Mouse (Mus musculus) limb, embryonic 15.5 days (tissue): ENCODE data around the gene Fam129a. TPM values are rescaled to one million over a fixed set of nuclear protein-coding genes. Genes with fewer than 3 reads are reported as not detected.
A peak's percentile ranks its signal among the peaks of the same experiment; 100 is the strongest.
"Not testable (repeated sequence)": the region's sequence is repeated elsewhere in the genome, so short reads cannot be mapped to it uniquely, and the experiment has no call there.

Experiments used
- ATAC-seq: fragments of 200-750 bp; cut with Nextera tagmentation; 2 replicates; pipeline ENCODE4 v1.8.0; 2017; ENCODE audit warnings: low read depth, moderate TSS enrichment; ENCODE audit not compliant: insufficient number of reproducible peaks, low FRiP score, low TSS enrichment
- H3K27ac ChIP-seq: fragments of 300-500 bp; sonication (generic); 2 replicates; pipeline ENCODE4 v1.5.1; 2015; ENCODE audit warnings: moderate library complexity, mild to moderate bottlenecking, inconsistent platforms
- H3K27me3 ChIP-seq: fragments of 300-500 bp; sonication (generic); 2 replicates; pipeline ENCODE4 v1.6.1; 2015; ENCODE audit warnings: inconsistent platforms
- H3K36me3 ChIP-seq: fragments of 300-500 bp; sonication (generic); 2 replicates; pipeline ENCODE4 v1.6.1; 2015; ENCODE audit warnings: inconsistent platforms
- H3K4me1 ChIP-seq: fragments of 300-500 bp; sonication (generic); 2 replicates; pipeline ENCODE4 v1.6.1; 2015; ENCODE audit warnings: inconsistent platforms
- H3K4me2 ChIP-seq: fragments of 300-500 bp; sonication (generic); 2 replicates; pipeline ENCODE4 v1.6.1; 2015; ENCODE audit warnings: mild to moderate bottlenecking, inconsistent platforms
- H3K4me3 ChIP-seq: fragments of 300-500 bp; sonication (generic); 2 replicates; pipeline ENCODE4 v1.5.1; 2015; ENCODE audit warnings: mild to moderate bottlenecking, inconsistent platforms
- H3K9ac ChIP-seq: fragments of 300-500 bp; sonication (generic); 2 replicates; pipeline ENCODE4 v1.6.1; 2015; ENCODE audit warnings: inconsistent platforms
- H3K9me3 ChIP-seq: fragments of 300-500 bp; sonication (generic); 2 replicates; pipeline ENCODE4 v1.6.1; 2016; ENCODE audit warnings: inconsistent platforms
- WGBS: fragments of 180-500 bp; shearing (Covaris S2); methylation state at CpG from one replicate; pipeline ENCODE4 v1.1.7; 2015; 5-methylcytosine and 5-hydroxymethylcytosine counted together
- polyA plus RNA-seq: library from polyadenylated mRNA; unstranded; fragments of >200 nt; fragmentation: Nextera tagmentation; extraction: Ambion mirVana; gene quantifications from 2 replicates; pipeline ENCODE4 v1.2.1, GENCODE M21; 2015

Fam129a gene
- polyA plus RNA-seq, 1 experiment from 2014 or later: 24.2 TPM

DNA sequence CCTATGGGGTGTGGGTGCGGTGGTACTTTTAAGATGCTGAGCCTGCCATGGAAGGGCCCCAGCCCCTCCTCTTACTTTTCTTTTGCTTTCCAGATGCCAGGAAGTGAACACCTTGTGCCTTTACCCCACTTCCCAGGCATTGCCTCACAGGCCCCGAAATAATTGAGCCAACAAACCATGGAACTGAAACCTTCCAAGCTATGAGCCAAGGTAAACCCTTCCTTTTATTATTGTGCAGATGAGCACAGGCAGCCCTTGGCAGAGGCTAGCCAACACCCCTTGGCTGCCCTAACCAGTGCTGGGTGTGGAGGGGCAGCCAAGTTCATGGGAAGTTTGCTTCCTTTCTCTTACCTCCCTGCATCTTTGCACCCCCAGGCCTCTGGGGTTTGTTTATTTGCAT is 166.2 kb downstream of the Fam129a start:
- Histone ChIP-seq H3K27ac (no peak overlapping the region), H3K27me3 (no peaks in the 10 kb centered on the region), H3K36me3 (no peaks in the 10 kb centered on the region), H3K4me3 (no peak overlapping the region), H3K9ac (no peak overlapping the region), H3K4me2 (no peak overlapping the region), H3K9me3 (no peaks in the 10 kb centered on the region), H3K4me1 (no peaks in the 10 kb centered on the region)
- no peak for ATAC-seq
- WGBS: 78% methylated on average over 2 of the region's 2 CpGs

DNA sequence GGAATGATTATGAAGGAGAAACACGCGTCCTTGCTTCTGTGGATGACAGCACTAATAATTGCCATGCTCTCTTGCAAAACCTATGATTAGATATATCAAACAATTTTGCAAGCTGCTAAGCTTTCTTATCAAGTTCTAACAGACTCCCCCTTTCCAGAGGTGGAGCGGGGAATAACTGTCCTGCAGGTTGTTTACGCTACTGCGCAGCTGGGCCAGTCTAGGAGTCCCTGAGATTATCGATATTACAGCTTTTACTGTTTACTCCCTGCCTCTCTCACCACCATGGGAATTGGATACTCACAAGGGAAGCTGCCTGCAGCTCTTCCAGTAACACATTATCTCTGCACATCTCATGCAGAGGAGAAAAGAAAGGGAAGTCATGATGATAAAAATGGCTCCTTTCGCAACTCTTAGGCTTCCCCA is 170.2 kb downstream of the Fam129a start:
- H3K9me3 ChIP-seq: no peaks in the 10 kb centered on the region
- no peaks in the 10 kb centered on the region for H3K36me3 ChIP-seq
- no peak for ATAC-seq
- H3K4me1 ChIP-seq: no peaks in the 10 kb centered on the region
- H3K4me3 ChIP-seq: no peak overlapping the region
- no peak overlapping the region for H3K27ac ChIP-seq
- WGBS: 84% methylated on average over 7 of the region's 7 CpGs
- H3K9ac ChIP-seq: no peak overlapping the region
- no peaks in the 10 kb centered on the region for H3K27me3 ChIP-seq
- H3K4me2 ChIP-seq: no peak overlapping the region

DNA sequence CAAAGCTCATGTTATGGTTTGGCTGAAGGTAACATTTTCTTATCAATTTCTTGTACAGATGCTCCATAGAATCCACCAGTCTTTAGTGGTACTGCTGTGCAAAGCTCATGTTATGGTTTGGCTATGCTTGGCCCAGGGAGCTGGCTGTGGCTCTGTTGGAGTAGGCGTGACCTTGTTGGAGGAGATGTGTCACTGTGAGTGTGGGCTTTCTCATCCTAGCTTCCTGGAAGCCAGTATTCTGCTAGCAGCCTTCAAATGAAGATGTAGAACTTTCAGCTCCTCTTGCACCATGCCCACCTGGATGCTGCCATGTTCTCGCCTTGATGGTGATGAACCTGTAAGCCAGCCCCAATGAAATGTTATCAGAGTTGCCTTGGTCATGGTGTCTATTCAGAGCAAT is 178.9 kb downstream of the Fam129a start:
- 92% methylated on average over 2 of the region's 2 CpGs for WGBS
- not testable (repeated sequence) for H3K4me2 ChIP-seq, H3K9me3 ChIP-seq, ATAC-seq, H3K4me3 ChIP-seq, H3K27ac ChIP-seq, H3K36me3 ChIP-seq, H3K27me3 ChIP-seq, H3K4me1 ChIP-seq, H3K9ac ChIP-seq

DNA sequence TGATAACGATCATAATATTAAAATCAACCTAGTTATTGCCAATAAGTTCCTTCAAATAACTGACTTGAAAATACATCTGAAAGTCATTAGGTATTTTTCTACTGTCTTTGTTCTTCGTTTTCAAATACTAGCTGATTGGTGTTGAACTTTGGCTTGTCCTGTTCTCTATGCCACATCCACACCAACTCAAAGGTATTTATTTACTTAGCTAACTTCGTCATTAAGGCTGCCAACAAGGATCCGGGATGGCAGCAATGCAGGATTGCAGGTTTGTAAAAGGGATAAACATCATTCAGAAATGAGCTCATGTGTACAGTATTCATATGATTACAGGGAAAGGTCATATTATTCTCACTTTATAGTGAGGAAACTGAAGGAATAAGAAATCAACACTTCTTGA is 182.0 kb downstream of the Fam129a start:
- Histone ChIP-seq H3K4me1 (peaks cover 14% of the 10 kb centered on the region), H3K27me3 (no peaks in the 10 kb centered on the region), H3K27ac (no peak overlapping the region), H3K4me3 (no peak overlapping the region), H3K9me3 (no peaks in the 10 kb centered on the region), H3K9ac (no peak overlapping the region), H3K36me3 (no peaks in the 10 kb centered on the region), H3K4me2 (no peak overlapping the region)
- ATAC-seq: no peak
- WGBS: 67% methylated on average over 4 of the region's 4 CpGs

DNA sequence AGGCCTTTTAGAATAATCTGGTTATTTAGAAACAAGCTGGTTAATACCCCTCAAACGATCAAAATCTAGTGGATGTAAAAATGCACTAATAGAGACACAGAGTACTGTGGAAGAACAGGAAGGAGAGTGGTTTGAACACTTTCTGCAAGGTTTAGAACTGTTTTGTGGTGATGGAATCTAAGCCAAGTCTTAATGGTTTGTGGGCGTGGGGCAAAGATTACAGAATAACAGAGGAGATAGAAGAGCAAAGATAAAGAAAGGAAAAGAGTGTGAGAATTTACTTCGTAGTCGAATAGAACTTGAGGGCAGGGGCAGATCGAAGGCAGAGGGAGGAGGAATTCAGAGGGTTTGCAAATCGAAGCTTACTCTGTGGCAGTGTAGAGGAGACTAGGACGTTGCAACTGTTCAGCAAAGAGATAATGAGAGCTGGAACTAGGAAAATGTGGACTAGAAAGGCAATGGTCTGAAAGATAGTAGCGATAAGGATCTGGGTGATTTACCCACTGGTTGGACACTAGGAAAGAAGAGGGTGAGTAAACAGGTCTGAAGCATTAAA is 182.5 kb downstream of the Fam129a start:
- Histone ChIP-seq H3K4me2 (no peak overlapping the region), H3K27me3 (no peaks in the 10 kb centered on the region), H3K36me3 (no peaks in the 10 kb centered on the region), H3K4me3 (no peak overlapping the region), H3K27ac (no peak overlapping the region), H3K9me3 (no peaks in the 10 kb centered on the region), H3K4me1 (peaks cover 16% of the 10 kb centered on the region), H3K9ac (no peak overlapping the region)
- 79% methylated on average over 8 of the region's 8 CpGs for whole genome bisulfite sequencing
- ATAC-seq: no peak

DNA sequence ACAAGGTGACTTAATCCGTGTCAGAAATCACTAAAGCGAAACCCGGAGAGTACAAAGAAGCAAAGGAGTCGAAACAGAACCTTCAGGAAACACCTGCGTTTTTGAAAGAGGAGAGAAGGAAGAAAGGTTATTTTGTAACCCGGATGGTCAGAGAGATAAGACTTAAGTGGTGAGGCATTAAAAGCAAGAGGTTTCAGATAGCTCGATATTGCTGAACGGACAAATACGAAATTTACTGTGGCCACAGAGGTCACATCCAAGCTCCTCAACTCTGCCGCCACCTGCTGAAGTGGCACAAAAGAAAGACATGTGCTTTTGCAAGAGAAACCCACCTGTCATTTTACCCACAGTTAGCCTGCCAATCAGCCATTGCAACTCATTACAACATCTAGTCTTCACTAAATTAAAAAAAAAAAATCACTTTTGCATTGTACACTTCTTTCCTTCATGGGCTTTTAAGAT is 183.1 kb downstream of the Fam129a start:
- Histone ChIP-seq H3K4me2 (peak overlapping the region; percentile 44; the same call in 1 of the 2 replicates), H3K4me1 (peaks cover 21% of the 10 kb centered on the region), H3K4me3 (peak overlapping the region; percentile 97), H3K27ac (no peak overlapping the region), H3K27me3 (no peaks in the 10 kb centered on the region), H3K36me3 (no peaks in the 10 kb centered on the region), H3K9me3 (no peaks in the 10 kb centered on the region), H3K9ac (no peak overlapping the region)
- 73% methylated on average over 10 of the region's 10 CpGs for WGBS
- ATAC-seq: no peak

DNA sequence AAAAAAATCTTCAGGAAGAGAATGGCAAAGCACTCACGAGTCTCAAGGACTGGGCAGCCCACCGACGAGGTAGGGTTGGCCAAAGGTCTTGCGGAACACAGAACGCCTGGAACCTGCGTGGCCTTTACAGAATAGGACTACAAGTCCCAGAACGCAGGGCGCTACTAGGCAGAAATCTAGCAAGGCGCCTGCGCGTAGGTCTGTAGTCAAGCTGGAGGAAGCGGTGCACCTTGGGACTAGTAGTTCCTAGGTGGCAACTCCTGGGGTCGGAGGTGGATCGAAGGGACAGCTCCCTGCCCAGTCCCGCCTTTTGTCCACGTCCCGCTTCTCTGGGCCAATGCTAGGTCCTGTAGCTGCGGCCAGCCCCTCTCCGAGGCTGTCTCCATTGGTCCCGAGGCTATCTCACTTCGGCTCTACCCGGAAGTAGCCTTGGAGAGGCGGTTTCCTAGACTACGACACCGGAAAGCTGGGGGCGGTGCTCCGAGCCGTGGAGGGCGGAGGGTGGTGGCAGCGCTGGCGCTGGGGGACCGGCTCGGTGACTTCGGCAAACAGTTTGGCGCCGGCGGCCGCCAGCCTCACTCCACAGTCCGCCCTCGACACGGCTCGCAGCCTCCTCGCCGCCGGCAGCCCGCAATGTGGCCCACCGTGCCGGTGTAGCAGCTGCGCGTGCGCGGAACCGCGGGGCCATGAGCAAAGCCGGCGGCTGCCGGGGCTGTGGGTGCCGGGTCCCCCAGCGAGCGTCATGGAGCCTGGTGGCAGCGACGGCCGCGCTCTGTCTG is 184.1 kb downstream of the Fam129a start, which contains the start of gene Edem3:
Gene Edem3 (plus strand): TSS at position 491 of the 779 bp plus-strand sequence.
- ATAC-seq: peak; percentile 100

DNA sequence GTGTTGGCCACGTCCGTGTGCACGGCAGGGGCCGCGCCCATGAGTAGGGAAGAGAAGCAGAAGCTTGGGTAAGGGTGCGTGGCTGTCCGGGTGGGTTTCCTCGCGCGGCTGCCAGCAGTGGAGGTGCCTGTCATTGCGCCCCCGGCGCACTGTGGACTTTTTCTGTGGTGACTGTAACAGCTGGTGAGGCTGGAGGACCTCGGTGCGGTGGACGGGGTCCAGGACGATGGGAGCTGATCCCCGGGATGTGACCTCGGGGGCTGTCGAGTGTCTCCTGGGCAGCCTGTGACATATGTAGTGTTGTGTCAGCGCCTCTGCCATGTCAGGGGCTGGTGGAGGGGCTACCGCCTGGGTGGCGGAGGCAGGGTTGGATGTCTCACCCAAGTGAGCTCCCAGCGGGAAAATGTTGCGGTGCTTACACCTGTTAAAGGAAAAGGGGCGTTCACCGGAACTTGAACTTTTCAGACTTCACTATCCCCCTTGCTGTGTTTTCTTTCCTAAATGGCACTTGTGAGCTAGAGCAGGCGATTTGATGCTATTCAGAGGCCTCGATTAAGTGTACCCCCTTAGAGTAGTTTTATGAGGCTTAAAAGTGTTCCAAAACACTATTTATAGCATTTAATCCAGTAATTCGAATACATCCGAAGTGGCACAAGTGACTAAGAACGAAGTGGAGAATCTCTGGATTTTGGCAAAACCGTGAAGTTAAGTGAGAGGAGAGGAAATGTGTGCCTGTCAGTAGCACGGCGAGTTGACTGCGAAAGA is 184.9 kb downstream of the Fam129a start:
- Histone ChIP-seq H3K9me3 (no peaks in the 10 kb centered on the region), H3K4me1 (peaks cover 21% of the 10 kb centered on the region), H3K36me3 (no peaks in the 10 kb centered on the region; the same call in 1 of the 2 replicates), H3K4me2 (peak overlapping the region; percentile 90), H3K27me3 (no peaks in the 10 kb centered on the region), H3K9ac (peak overlapping the region; percentile 73), H3K4me3 (peak overlapping the region; percentile 97), H3K27ac (peak overlapping the region; percentile 80)
- no peak for ATAC-seq
- WGBS: 4% methylated on average over 36 of the region's 36 CpGs

More for the DNA sequence above, 184.1 kb downstream of the Fam129a start, which contains the start of gene Edem3:
- no peaks in the 10 kb centered on the region for H3K27me3 ChIP-seq
- H3K36me3 ChIP-seq: no peaks in the 10 kb centered on the region
- H3K4me1 ChIP-seq: peaks cover 21% of the 10 kb centered on the region
- WGBS: under 1% methylated on average over 64 of the region's 64 CpGs
- H3K27ac ChIP-seq: peak within 1 kb of the TSS; percentile 80
- peak within 1 kb of the TSS; percentile 90 for H3K4me2 ChIP-seq
- no peaks in the 10 kb centered on the region for H3K9me3 ChIP-seq
- H3K4me3 ChIP-seq: peak within 1 kb of the TSS; percentile 97
- peak within 1 kb of the TSS; percentile 73 for H3K9ac ChIP-seq

DNA sequence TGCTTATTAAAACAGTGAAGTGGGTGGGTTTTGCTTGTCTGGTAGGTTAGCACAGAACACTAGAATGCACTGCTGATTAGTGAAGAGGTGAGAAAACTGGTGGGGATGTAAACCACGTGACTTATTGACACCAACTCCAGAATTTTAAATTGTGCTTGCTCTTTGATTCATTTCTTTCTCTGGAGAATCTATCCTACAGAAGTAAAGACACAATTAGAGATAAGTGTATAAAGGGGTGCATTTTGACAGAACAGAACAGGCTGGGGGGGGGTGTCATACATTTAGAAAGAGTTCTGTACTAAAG is 185.4 kb downstream of the Fam129a start:
- ATAC-seq: no peak
- Histone ChIP-seq H3K4me1 (peaks cover 21% of the 10 kb centered on the region), H3K4me3 (peak overlapping the region; percentile 97), H3K9ac (0 out of 2 replicates have a peak overlapping the region, but pooled peaks have one; percentile 73), H3K4me2 (peak overlapping the region; percentile 90), H3K9me3 (no peaks in the 10 kb centered on the region), H3K27ac (no peak overlapping the region), H3K36me3 (peaks cover 4% of the 10 kb centered on the region), H3K27me3 (no peaks in the 10 kb centered on the region)
- WGBS: 18% methylated on average over 1 of the region's 1 CpGs

DNA sequence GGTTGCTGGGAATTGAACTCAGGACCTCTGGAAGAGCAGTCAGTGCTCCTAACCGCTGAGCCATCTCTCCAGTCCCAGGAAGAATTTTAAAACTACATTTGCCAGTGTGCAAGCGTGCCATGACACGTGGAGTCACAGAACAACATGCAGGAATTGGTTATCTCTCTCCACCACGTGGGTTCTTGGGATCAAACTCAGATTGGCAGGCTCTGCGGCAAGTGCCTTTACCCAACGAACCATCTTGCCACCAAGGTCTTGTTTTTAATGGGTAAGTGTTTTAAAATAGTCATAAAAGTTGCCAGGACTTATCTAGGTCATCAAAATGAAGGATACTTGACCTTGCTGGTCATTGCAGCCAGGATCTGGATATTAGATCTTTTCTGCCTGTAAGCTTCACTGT is 187.3 kb downstream of the Fam129a start:
- WGBS: 83% methylated on average over 6 of the region's 6 CpGs
- Histone ChIP-seq H3K36me3 (peaks cover 11% of the 10 kb centered on the region), H3K4me1 (peaks cover 21% of the 10 kb centered on the region), H3K9me3 (no peaks in the 10 kb centered on the region), H3K27ac (no peak overlapping the region), H3K4me3 (no peak overlapping the region), H3K4me2 (no peak overlapping the region), H3K9ac (no peak overlapping the region), H3K27me3 (no peaks in the 10 kb centered on the region)
- no peak for ATAC-seq

DNA sequence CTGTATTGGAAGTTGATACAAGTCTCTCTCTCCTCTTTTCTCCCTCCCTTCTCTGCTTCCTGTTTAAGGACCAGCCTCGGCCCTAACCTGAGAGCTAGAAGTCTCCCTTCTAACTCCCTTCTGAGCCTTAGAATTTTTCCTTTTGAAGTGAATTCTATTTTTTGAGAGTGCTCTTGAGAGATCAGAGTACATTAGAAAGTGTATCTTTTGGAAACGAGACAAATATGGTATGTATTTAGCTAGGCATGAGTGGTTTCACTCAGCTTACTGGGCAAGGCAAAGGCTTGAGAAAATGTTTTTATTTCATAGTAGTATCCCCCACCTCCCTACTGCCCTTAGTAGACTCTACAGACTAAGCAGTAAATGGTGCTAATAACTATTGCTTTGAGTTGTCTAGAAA is 188.0 kb downstream of the Fam129a start:
- Histone ChIP-seq H3K4me2 (no peak overlapping the region), H3K27me3 (no peaks in the 10 kb centered on the region)

DNA sequence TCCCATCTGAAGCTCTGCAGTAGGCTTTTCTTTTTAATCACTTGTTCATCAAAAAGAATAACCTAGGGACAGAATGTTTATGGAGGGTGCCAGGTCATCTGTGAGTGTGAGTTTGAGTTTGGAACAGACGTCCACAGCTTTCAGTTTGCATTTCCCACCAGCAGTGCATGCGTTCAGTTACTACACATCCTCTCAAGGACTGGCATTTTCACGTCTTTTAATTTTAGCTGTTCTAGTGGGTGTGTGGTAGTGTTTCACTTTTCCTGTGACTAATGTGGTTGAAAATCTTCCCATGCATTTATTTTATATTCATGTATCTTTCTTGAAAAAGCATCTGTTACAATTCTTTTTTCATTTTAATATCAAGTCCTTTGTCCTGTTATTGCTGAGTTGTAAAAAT is 193.2 kb downstream of the Fam129a start:
- H3K36me3 ChIP-seq: peaks cover 11% of the 10 kb centered on the region
- no peak overlapping the region for H3K9ac ChIP-seq
- ATAC-seq: no peak
- H3K27me3 ChIP-seq: no peaks in the 10 kb centered on the region
- no peaks in the 10 kb centered on the region for H3K4me1 ChIP-seq
- no peak overlapping the region for H3K4me2 ChIP-seq
- no peaks in the 10 kb centered on the region for H3K9me3 ChIP-seq
- WGBS: 44% methylated on average over 3 of the region's 3 CpGs
- no peak overlapping the region for H3K4me3 ChIP-seq
- H3K27ac ChIP-seq: no peak overlapping the region

More for the DNA sequence above, 188.0 kb downstream of the Fam129a start:
- H3K27ac ChIP-seq: peak overlapping the region; percentile 50; the same call in 1 of the 2 replicates
- peaks cover 21% of the 10 kb centered on the region for H3K4me1 ChIP-seq
- H3K4me3 ChIP-seq: no peak overlapping the region
- H3K36me3 ChIP-seq: peaks cover 11% of the 10 kb centered on the region
- no peak overlapping the region for H3K9ac ChIP-seq
- 44% methylated on average over 2 of the region's 2 CpGs for WGBS
- no peak for ATAC-seq
- H3K9me3 ChIP-seq: no peaks in the 10 kb centered on the region
